Mouse (Mus musculus): ENCODE data around the gene Snx3. TPM values are rescaled to one million over a fixed set of nuclear protein-coding genes. Genes with fewer than 3 reads are reported as not detected.

Gene Snx3
- total and polyA plus RNA-seq, 3 experiments, result 164 to 258 (median 179) TPM

GRCm38 (mm10) chr10:42478341-42478720 is 23.5 kb upstream of the Snx3 start, which contains the start of gene Afg1l:
TSS of gene Afg1l (minus strand) at chr10:42478565.
- Histone ChIP-seq H3K27me3 (ENCODE audit: control insufficient read depth, insufficient read depth, low read length) (no peaks in the 10 kb centered on the region), H3K79me2 (replicated peaks; ENCODE audit: control insufficient read depth, insufficient read depth, low read length) (peaks cover 1% of the 10 kb centered on the region; the same call in 1 of the 2 replicates), H3K9ac (ENCODE audit: low read depth, low read length) (peak within 1 kb of the TSS; percentile 88), H3K4me1 (ENCODE audit: control insufficient read depth, insufficient read depth, low read length) (peaks cover 8% of the 10 kb centered on the region), H3K4me3 (peak within 1 kb of the TSS; percentile 88), H3K36me3 (ENCODE audit: control insufficient read depth, insufficient read depth, low read length) (peaks cover 3% of the 10 kb centered on the region; the same call in 1 of the 2 replicates), H3K27ac (peak within 1 kb of the TSS; percentile 100)
- DNase-seq, result peak; percentile 97 to 98
- under 1% methylated on average over 29 of the region's 29 CpGs for WGBS
- intact Hi-C loops (cut with DNase I), result loop anchor here (1.0 kb wide), 1 partner anchor 24 kb away; the partner anchor contains the start of gene Snx3
- TF ChIP-seq CTCF (IDR thresholded peaks at IDR 0.05), result peak; percentile 60
- TF ChIP-seq EP300 (IDR thresholded peaks at IDR 0.05; ENCODE audit: insufficient read depth, low read depth, low read length), result peak; percentile 84
- TF ChIP-seq POLR2A (IDR thresholded peaks at IDR 0.05; ENCODE audit: insufficient read depth, low read depth, low read length), result peak; percentile 95

GRCm38 (mm10) chr10:42480719-42481118 is 21.1 kb upstream of the Snx3 start:
- no peak overlapping the region for H3K4me3 ChIP-seq
- H3K27ac ChIP-seq, result no peak overlapping the region
- H3K36me3 ChIP-seq (ENCODE audit: control insufficient read depth, insufficient read depth, low read length), result peaks cover 3% of the 10 kb centered on the region; the same call in 1 of the 2 replicates
- 0 out of 2 replicates have a peak, but pooled peaks cover 1% of the 10 kb centered on the region for H3K79me2 ChIP-seq (replicated peaks; ENCODE audit: control insufficient read depth, insufficient read depth, low read length)
- H3K9ac ChIP-seq (ENCODE audit: low read depth, low read length), result no peak overlapping the region
- no peak for TF ChIP-seq CTCF (IDR thresholded peaks at IDR 0.05)
- TF ChIP-seq EP300 (IDR thresholded peaks at IDR 0.05; ENCODE audit: insufficient read depth, low read depth, low read length), result no peak
- TF ChIP-seq POLR2A (IDR thresholded peaks at IDR 0.05; ENCODE audit: insufficient read depth, low read depth, low read length), result no peak
- no peaks in the 10 kb centered on the region for H3K27me3 ChIP-seq (ENCODE audit: control insufficient read depth, insufficient read depth, low read length)
- intact Hi-C loops (cut with DNase I), result no loop called here
- WGBS, result 76% methylated on average over 4 of the region's 4 CpGs
- DNase-seq, result no peak
- H3K4me1 ChIP-seq (ENCODE audit: control insufficient read depth, insufficient read depth, low read length), result peaks cover 8% of the 10 kb centered on the region

GRCm38 (mm10) chr10:42488606-42489296 is 13.1 kb upstream of the Snx3 start:
- DNase-seq, result no peak
- H3K4me1 ChIP-seq (ENCODE audit: control insufficient read depth, insufficient read depth, low read length), result peaks cover 2% of the 10 kb centered on the region
- no peak overlapping the region for H3K27ac ChIP-seq
- intact Hi-C loops (cut with DNase I), result no loop called here
- no peaks in the 10 kb centered on the region for H3K79me2 ChIP-seq (replicated peaks; ENCODE audit: control insufficient read depth, insufficient read depth, low read length)
- TF ChIP-seq POLR2A (IDR thresholded peaks at IDR 0.05; ENCODE audit: insufficient read depth, low read depth, low read length) (no peak), CTCF (IDR thresholded peaks at IDR 0.05) (no peak), EP300 (IDR thresholded peaks at IDR 0.05; ENCODE audit: insufficient read depth, low read depth, low read length) (no peak)
- no peak overlapping the region for H3K9ac ChIP-seq (ENCODE audit: low read depth, low read length)
- H3K4me3 ChIP-seq, result no peak overlapping the region
- WGBS, result 51% methylated on average over 8 of the region's 8 CpGs
- no peaks in the 10 kb centered on the region; the same call in none of the 2 replicates for H3K36me3 ChIP-seq (ENCODE audit: control insufficient read depth, insufficient read depth, low read length)
- H3K27me3 ChIP-seq (ENCODE audit: control insufficient read depth, insufficient read depth, low read length), result no peaks in the 10 kb centered on the region

GRCm38 (mm10) chr10:42491158-42491557 is 10.7 kb upstream of the Snx3 start:
- intact Hi-C loops (cut with DNase I), result no loop called here
- no peaks in the 10 kb centered on the region; the same call in none of the 2 replicates for H3K36me3 ChIP-seq (ENCODE audit: control insufficient read depth, insufficient read depth, low read length)
- TF ChIP-seq EP300 (IDR thresholded peaks at IDR 0.05; ENCODE audit: insufficient read depth, low read depth, low read length) (no peak), POLR2A (IDR thresholded peaks at IDR 0.05; ENCODE audit: insufficient read depth, low read depth, low read length) (no peak), CTCF (IDR thresholded peaks at IDR 0.05) (no peak)
- H3K27me3 ChIP-seq (ENCODE audit: control insufficient read depth, insufficient read depth, low read length), result no peaks in the 10 kb centered on the region
- no peaks in the 10 kb centered on the region for H3K79me2 ChIP-seq (replicated peaks; ENCODE audit: control insufficient read depth, insufficient read depth, low read length)
- no peak overlapping the region for H3K4me3 ChIP-seq
- H3K9ac ChIP-seq (ENCODE audit: low read depth, low read length), result no peak overlapping the region
- no peak for DNase-seq
- H3K4me1 ChIP-seq (ENCODE audit: control insufficient read depth, insufficient read depth, low read length), result peaks cover 2% of the 10 kb centered on the region
- 9% methylated on average over 1 of the region's 1 CpGs for WGBS
- H3K27ac ChIP-seq, result no peak overlapping the region

- 80% methylated on average over 10 of the region's 10 CpGs for WGBS
- no peak for TF ChIP-seq EP300 (IDR thresholded peaks at IDR 0.05; ENCODE audit: insufficient read depth, low read depth, low read length)
- TF ChIP-seq POLR2A (IDR thresholded peaks at IDR 0.05; ENCODE audit: insufficient read depth, low read depth, low read length), result no peak
- no peak for TF ChIP-seq CTCF (IDR thresholded peaks at IDR 0.05)
- no peak for DNase-seq
These were observed 9.6 kb upstream of the Snx3 start for GRCm38 (mm10) chr10:42492027-42492771.

More at GRCm38 (mm10) chr10:42492027-42492771, 9.6 kb upstream of the Snx3 start:
- intact Hi-C loops (cut with DNase I), result no loop called here
- Histone ChIP-seq H3K4me1 (ENCODE audit: control insufficient read depth, insufficient read depth, low read length) (peaks cover 2% of the 10 kb centered on the region), H3K27ac (no peak overlapping the region), H3K4me3 (no peak overlapping the region), H3K79me2 (replicated peaks; ENCODE audit: control insufficient read depth, insufficient read depth, low read length) (no peaks in the 10 kb centered on the region), H3K9ac (ENCODE audit: low read depth, low read length) (no peak overlapping the region), H3K27me3 (ENCODE audit: control insufficient read depth, insufficient read depth, low read length) (no peaks in the 10 kb centered on the region), H3K36me3 (ENCODE audit: control insufficient read depth, insufficient read depth, low read length) (no peaks in the 10 kb centered on the region; the same call in none of the 2 replicates)

Measured in heart, adult 2 months (tissue).